Mouse (Mus musculus) lung, postnatal 0 days (tissue): ENCODE measurements around the gene Sugp1.

Experiments used
- CTCF ChIP-seq: IDR thresholded peaks from 2 replicates; pipeline ENCODE4 v1.5.1; 2016; ENCODE audit warnings: antibody characterized with exemption, mild to moderate bottlenecking
- EP300 ChIP-seq: IDR thresholded peaks from 2 replicates; pipeline ENCODE4 v1.6.1; 2016; ENCODE audit warnings: antibody characterized with exemption, mild to moderate bottlenecking, control low read depth

DNA sequence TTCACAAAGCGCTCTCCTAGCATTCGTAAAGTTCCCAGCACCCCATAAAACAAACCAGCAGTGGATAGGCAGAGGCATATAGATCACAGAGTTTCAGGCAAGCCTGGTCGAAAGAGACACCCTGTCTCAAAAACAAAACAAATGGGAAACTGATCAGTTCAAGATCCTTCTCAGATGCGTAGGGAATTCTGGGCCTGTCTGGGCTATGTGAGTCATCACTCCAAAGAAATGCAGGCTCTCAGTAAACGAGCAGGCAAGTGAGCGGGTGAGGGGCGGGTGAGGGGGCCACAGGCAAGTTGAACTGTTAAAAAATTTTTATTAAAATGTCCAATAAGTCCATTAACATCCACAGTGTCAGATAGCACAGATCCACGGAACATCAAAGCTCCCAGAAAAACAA is 50.2 kb downstream of the Sugp1 start:
- no peak for TF ChIP-seq CTCF
- TF ChIP-seq EP300, result no peak
